ENCODE assay signal across 8 mouse cellular contexts in genomic region chr13:37963354-37964007, GRCm38 (mm10). TPM values are rescaled to one million over a fixed set of nuclear protein-coding genes. Genes with fewer than 3 reads are reported as not detected.
DNase-seq lines count a peak whose midpoint lies in the region; ATAC-seq and TF ChIP-seq lines count a peak whose summit lies in the region.

No protein-coding gene starts in this region.

- peaks cover 14% of the 10 kb centered on the region for H3K27me3 ChIP-seq in embryonic facial prominence, embryonic 10.5 days (replicated peaks; ENCODE audit: low read depth, poor library complexity, severe bottlenecking)
- H3K27me3 ChIP-seq in intestine, postnatal 0 days (replicated peaks; ENCODE audit: control insufficient read depth, insufficient read depth, low read length), result no peaks in the 10 kb centered on the region
- H3K27me3 ChIP-seq in limb, embryonic 10.5 days (ENCODE audit: low read depth, poor library complexity, severe bottlenecking), result peaks cover 13% of the 10 kb centered on the region; the same call in 1 of the 2 replicates
- H3K27me3 ChIP-seq in midbrain, embryonic 11.5 days (ENCODE audit: control insufficient read depth, insufficient read depth, low read length), result no peaks in the 10 kb centered on the region

- ATAC-seq in intestine, postnatal 0 days, result peak; percentile 58
- ATAC-seq in midbrain, embryonic 11.5 days (ENCODE audit: low FRiP score), result peak; percentile 59

- 0 out of 2 replicates have a peak overlapping the region, but pooled peaks have one; percentile 4 for H3K9ac ChIP-seq in intestine, postnatal 0 days (ENCODE audit: low read depth, low read length)
- H3K9ac ChIP-seq in midbrain, embryonic 11.5 days (ENCODE audit: low read length), result peak overlapping the region; percentile 56

- H3K9me3 ChIP-seq in embryonic facial prominence, embryonic 10.5 days, result no peaks in the 10 kb centered on the region; the same call in 1 of the 2 replicates
- no peaks in the 10 kb centered on the region for H3K9me3 ChIP-seq in intestine, postnatal 0 days (ENCODE audit: control insufficient read depth)
- no peaks in the 10 kb centered on the region for H3K9me3 ChIP-seq in limb, embryonic 10.5 days (replicated peaks)
- H3K9me3 ChIP-seq in midbrain, embryonic 11.5 days (ENCODE audit: control insufficient read depth, low read length), result no peaks in the 10 kb centered on the region

- H3K4me3 ChIP-seq in embryonic facial prominence, embryonic 10.5 days, result peak overlapping the region; percentile 57
- peak overlapping the region; percentile 34 for H3K4me3 ChIP-seq in intestine, postnatal 0 days (ENCODE audit: low read depth, low read length)
- H3K4me3 ChIP-seq in limb, embryonic 10.5 days, result peak overlapping the region; percentile 51
- peak overlapping the region; percentile 30 for H3K4me3 ChIP-seq in midbrain, embryonic 11.5 days (ENCODE audit: low read depth, low read length)

- peak overlapping the region; percentile 65 for H3K4me2 ChIP-seq in intestine, postnatal 0 days (replicated peaks; ENCODE audit: low read depth)
- H3K4me2 ChIP-seq in midbrain, embryonic 11.5 days, result peak overlapping the region; percentile 49

- H3K4me1 ChIP-seq in embryonic facial prominence, embryonic 10.5 days, result peaks cover 47% of the 10 kb centered on the region
- no peaks in the 10 kb centered on the region for H3K4me1 ChIP-seq in intestine, postnatal 0 days (replicated peaks; ENCODE audit: control insufficient read depth, insufficient read depth, low read length)
- peaks cover 46% of the 10 kb centered on the region for H3K4me1 ChIP-seq in limb, embryonic 10.5 days
- peaks cover 10% of the 10 kb centered on the region for H3K4me1 ChIP-seq in midbrain, embryonic 11.5 days (ENCODE audit: control insufficient read depth, insufficient read depth, low read length)

- peak; percentile 69 for DNase-seq in 3134 (ENCODE audit: extremely low read depth, insufficient read length, low spot score)
- peak; percentile 75 for DNase-seq in adrenal gland, adult 8-10 months
- peak; percentile 84 for DNase-seq in embryonic facial prominence, embryonic 10.5 days (ENCODE audit: low spot score)
- peak; percentile 98 for DNase-seq in heart, adult 11 months
- peak; percentile 85 for DNase-seq in limb, embryonic 10.5 days (ENCODE audit: low spot score)
- peak; percentile 98 for DNase-seq in midbrain, embryonic 11.5 days (ENCODE audit: low spot score, missing footprints)
- DNase-seq in right cerebral cortex, postnatal 4 days, result peak; percentile 60

- no peaks in the 10 kb centered on the region for H3K36me3 ChIP-seq in embryonic facial prominence, embryonic 10.5 days (replicated peaks)
- H3K36me3 ChIP-seq in intestine, postnatal 0 days (ENCODE audit: control insufficient read depth, insufficient read depth), result no peaks in the 10 kb centered on the region
- H3K36me3 ChIP-seq in limb, embryonic 10.5 days, result no peaks in the 10 kb centered on the region
- H3K36me3 ChIP-seq in midbrain, embryonic 11.5 days (ENCODE audit: control insufficient read depth, insufficient read depth, low read length), result no peaks in the 10 kb centered on the region

- peak overlapping the region; percentile 77 for H3K27ac ChIP-seq in embryonic facial prominence, embryonic 10.5 days (replicated peaks)
- H3K27ac ChIP-seq in intestine, postnatal 0 days (ENCODE audit: low read depth, low read length), result no peak overlapping the region
- H3K27ac ChIP-seq in limb, embryonic 10.5 days, result peak overlapping the region; percentile 78
- H3K27ac ChIP-seq in midbrain, embryonic 11.5 days (ENCODE audit: low read depth, low read length), result no peak overlapping the region

- WGBS in embryonic facial prominence, embryonic 10.5 days, result under 1% methylated on average over 12 of the region's 12 CpGs
- 6% methylated on average over 12 of the region's 12 CpGs for WGBS in intestine, postnatal 0 days
- 2% methylated on average over 12 of the region's 12 CpGs for WGBS in limb, embryonic 10.5 days
- under 1% methylated on average over 12 of the region's 12 CpGs for WGBS in midbrain, embryonic 11.5 days

- TF ChIP-seq CTCF in intestine, postnatal 0 days (IDR thresholded peaks at IDR 0.05; ENCODE audit: low read depth), result peak; percentile 93

RNA-seq across cellular contexts. Expression of gene Ssr1, which starts 30.5 kb away (rescaled TPM):
- 100 to 1,000 TPM; 154 to 167 (median 160) TPM for total RNA-seq in adrenal gland, adult 8-10 months (2022)
- 107 and 110 TPM in 2 replicates for polyA plus RNA-seq in embryonic facial prominence, embryonic 10.5 days (2016; fragmentation: Nextera tagmentation; extraction: Ambion mirVana)
- 76.2 and 77.9 TPM in 2 replicates for polyA plus RNA-seq in intestine, postnatal 0 days (2015; fragmentation: Nextera tagmentation; extraction: Ambion mirVana)
- polyA plus RNA-seq in limb, embryonic 10.5 days (2016; fragmentation: Nextera tagmentation; extraction: Ambion mirVana), result 103 and 114 TPM in 2 replicates
- 114 and 125 TPM in 2 replicates for polyA plus RNA-seq in midbrain, embryonic 11.5 days (2014; fragmentation: Nextera tagmentation; extraction: Ambion mirVana)

Comparison
In these comparisons a context has a peak if more than half of its experiments do, and no peak if none do; other contexts are left out.
1. H3K27ac ChIP-seq: peak in embryonic facial prominence, embryonic 10.5 days (single experiment) and limb, embryonic 10.5 days (single experiment); none in intestine, postnatal 0 days (single experiment) and midbrain, embryonic 11.5 days (single experiment).
2. Peak in every context shown above with its lines, with median percentiles within 50 percentile points of each other: DNase-seq and H3K4me3 ChIP-seq.